Mouse (Mus musculus) ovary, adult 18-20 months (tissue): ENCODE measurements around the gene C2cd5.
A peak's percentile ranks its signal among the peaks of the same experiment; 100 is the strongest.
"Not testable (repeated sequence)": the region's sequence is repeated elsewhere in the genome, so short reads cannot be mapped to it uniquely, and the experiment has no call there.

Source experiments
- DNase-seq: peaks from one replicate; pipeline ENCODE4 v3.0.0; 2022; ENCODE audit warnings: low spot score, mixed read lengths

The C2cd5 gene

DNA sequence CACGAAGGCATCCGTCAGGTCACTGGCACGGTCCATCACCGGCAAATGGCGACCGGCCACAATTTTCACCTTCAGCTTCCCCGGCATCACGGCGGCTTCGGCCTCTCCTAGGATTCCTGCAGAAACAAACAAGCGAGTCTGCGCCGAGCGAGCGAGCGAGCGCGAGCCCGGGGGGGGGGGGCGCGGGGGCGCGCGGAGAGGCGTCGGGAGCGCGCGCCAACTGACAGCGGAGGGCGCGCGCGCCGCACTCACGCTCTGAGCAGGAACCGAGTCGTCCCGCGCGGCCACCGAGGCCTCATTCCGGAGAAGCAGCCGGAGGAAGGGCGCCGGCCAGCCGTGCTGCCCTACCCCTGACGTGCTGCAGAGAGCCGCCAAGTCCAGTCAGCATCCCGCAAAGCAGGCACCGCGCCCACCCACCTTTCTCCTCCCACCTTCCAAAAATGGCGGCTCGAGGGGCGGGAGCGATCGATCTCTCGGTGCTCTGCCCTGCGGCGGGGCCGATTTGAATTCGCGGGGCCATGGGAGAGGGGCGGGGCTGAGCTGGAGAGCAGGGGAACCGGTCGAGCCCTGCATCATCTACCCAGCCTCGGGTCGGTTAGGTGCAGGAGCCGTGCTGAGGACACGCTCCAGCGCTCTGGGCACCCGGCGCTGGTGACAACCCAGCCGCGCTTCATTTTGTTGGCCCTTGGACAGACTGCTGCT is at the start of gene C2cd5:
TSS of gene C2cd5 (minus strand) at position 461 of the 702 bp plus-strand sequence.
- DNase-seq: peak; percentile 92

DNA sequence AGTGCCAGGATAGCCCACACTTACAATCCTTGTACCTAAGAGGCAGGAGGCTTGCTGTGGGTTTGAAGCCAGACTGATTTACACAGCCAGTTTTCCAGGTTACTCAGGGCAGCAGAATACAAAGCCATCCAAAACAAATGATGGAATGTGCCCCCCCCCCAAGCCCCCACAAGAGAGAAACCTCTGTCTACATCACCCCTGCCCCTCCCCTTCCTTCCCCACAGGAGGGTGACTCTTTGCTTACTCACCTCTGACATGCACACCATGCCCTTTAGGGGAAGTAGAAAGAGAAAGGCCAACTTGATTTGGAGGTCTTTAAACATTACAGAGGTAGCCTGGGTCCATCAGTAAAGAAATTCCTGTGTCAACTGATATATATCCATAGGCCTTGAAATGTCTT is 48.9 kb upstream of the C2cd5 start:
- no peak for DNase-seq

DNA sequence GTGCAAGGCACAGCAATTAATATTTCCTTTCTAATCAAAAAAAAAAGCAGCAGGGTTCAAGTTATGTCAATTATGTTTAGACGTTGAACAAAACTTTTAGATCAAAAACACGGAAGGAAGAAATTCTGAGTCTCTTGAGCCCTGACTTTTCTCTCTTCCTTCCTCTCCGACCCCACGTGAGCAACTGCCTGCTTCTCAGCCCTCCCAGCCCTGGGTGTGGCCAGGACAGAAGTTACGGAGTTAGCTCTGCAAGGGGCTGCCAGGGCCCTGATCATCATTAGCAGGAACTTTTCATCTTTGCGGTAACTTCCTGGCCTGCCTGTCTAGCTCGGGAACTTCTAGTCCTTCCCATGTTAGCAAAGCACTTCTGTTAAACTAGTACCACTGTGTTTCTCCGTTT is 46.8 kb upstream of the C2cd5 start:
- no peak for DNase-seq

DNA sequence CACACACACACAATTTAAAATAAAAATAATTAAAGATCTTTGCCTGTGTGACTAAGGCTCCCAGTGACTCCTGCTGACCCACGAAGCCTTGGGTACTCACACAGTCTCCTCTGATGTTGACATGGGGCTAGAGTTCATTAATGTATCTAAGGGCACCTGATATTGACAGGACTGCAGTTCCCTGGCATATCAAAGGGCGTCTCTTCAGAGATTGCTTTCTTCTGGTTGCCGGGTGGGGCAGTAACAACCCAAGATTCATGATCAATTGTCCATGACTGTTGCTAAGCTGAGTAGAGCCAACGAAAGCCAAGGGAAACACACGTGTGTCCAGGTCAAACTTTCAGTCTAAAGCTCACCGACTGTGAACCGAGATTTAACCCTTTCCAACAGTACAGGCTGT is 45.1 kb upstream of the C2cd5 start:
- no peak for DNase-seq

- no peak for DNase-seq
These were observed 44.6 kb upstream of the C2cd5 start for GRCm38 (mm10) chr6:143144556-143144955.

- no peak for DNase-seq
These were observed 43.9 kb upstream of the C2cd5 start for GRCm38 (mm10) chr6:143143775-143144273.

DNA sequence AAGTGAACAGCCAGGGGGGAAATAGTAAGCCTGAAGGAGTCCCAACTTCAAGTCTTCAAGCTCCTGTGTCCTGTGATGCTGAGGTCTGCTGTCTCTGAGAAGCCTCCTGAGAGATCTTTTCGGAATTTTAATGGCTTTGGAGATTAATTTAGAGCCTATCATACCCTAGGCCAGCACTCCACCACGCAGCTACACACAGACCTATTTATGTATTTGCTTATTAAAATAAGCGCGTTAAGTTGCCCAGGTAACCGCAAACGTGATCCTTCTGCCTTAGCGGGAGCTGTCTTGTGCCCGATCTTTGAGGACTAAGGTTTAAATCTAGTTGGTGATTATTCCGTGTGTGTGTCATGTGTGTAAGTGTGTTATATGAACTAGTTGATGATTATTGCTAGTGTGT is 43.4 kb upstream of the C2cd5 start:
- no peak for DNase-seq

GRCm38 (mm10) chr6:143142861-143143260 is 42.9 kb upstream of the C2cd5 start:
- DNase-seq: no peak

GRCm38 (mm10) chr6:143141624-143142592 is 42.0 kb upstream of the C2cd5 start:
- DNase-seq: not testable (repeated sequence)

DNA sequence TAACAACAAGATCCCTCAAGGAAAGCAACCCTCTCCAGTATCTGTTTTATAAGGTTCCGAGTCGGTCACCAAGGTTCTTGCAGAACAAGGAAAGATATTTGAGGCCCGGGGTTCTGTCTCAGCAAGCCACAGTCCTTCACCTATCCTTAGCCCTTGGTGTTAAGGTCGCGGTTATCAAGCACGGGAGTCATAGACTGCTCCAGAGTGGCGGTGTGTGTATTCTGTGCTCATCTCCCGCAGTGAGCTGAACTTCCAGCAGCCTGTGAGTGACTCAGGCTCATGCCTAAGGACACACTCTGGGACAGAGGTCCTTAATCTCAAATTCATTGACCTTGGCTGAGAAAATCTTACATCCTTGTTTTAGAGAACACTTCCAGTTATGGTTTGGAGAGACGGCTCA is 40.9 kb upstream of the C2cd5 start:
- no peak for DNase-seq

GRCm38 (mm10) chr6:143139417-143139816 is 39.5 kb upstream of the C2cd5 start:
- DNase-seq: no peak

- no peak for DNase-seq
These were observed 37.4 kb upstream of the C2cd5 start for GRCm38 (mm10) chr6:143137341-143137740.

DNA sequence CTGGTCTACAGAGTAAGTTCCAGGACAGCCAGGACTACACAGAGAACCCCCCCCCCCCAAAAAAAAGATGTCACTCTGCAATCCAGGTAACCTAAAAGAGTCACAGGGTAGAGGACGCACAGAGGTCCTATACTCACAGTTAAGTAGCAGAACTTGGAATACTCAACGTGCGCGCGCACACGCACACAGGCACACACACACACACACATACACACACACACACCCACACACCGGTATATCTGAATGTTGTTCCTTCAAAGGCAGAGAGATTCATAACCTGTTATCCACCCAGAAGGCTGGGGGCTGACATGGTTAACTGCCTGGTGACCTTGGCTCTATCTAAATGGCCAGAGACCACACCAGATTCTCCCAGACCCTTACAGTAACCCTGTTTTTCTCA is 36.7 kb upstream of the C2cd5 start:
- DNase-seq: no peak

DNA sequence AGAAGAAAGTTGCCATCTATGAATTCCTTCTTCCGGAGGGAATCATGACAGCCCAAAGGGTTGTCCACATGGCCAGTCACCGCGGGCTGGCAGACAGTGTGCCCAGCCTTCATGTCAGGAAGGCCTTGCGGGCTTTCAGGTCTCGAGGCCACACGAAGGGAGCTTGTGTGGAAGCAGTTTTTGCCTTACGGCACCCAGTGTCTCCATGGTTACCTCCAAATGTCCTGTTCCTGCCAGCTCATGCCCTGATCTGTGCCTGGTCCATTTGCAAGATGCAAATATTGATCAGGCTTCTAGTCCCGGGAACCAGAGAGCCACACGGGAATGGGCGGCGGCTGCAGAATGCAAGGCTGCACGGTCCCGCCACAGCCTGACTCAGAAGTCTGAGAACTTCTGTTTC is 35.2 kb upstream of the C2cd5 start:
- DNase-seq: no peak

DNA sequence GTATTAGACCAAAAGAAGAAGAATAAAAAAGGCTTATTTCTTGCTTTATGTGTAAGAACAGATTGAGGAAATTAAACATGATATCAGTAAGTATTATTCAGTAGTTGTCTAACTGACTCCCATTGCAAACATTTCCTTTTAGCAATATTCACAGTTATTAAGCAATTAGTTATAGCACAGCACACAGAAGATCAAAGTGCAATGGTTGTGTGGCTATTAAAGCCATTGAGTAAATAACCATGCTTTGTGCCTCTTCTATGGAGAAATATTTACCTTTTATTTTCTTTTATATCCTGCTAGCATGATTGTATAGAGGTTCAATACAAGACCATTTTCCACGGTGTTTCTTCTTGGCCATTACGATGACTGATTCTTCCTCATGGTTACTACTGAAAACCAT is 33.2 kb upstream of the C2cd5 start:
- DNase-seq: no peak

GRCm38 (mm10) chr6:143131895-143132652 is 32.1 kb upstream of the C2cd5 start:
- DNase-seq: no peak

DNA sequence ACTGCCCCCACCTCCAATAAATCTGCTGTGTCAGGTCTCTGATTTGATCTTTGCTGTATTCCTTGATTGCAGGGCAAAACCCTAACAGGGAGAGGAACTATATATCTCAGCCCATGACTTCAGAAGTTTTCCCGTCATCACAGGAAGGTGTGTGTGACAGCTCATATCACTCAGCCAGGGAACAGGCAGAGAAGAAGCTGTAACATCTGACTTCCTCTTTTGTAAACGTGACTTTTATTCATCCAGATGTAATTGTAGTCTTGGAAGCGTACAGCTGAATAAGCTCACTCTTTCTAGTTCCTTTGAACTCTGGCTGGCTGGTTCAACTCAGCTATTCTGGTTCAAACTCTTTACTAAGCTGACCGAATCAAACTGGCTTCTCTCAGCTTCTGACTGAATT is 30.5 kb upstream of the C2cd5 start:
- DNase-seq: no peak

- no peak for DNase-seq
These were observed 30.0 kb upstream of the C2cd5 start for GRCm38 (mm10) chr6:143129952-143130351.

DNA sequence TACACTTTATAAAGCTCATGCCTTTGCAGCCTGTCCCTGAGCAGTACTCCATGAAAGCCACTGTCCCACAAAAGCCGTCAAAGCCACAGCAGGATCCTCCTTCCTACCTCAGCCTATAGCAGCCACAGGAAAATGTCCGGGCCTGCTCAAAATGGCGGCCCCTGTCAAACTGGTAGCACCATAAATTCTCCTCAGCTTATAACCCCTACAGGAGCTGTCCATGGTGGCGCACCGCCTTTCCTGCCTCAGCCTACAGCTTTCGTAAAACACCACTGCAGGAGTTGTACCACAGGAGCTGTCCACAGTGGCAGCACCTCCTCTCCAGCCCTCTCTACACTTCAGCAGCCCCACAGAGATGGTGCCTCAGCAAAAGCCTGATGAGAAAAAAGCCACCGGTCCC is 29.5 kb upstream of the C2cd5 start:
- no peak for DNase-seq

DNA sequence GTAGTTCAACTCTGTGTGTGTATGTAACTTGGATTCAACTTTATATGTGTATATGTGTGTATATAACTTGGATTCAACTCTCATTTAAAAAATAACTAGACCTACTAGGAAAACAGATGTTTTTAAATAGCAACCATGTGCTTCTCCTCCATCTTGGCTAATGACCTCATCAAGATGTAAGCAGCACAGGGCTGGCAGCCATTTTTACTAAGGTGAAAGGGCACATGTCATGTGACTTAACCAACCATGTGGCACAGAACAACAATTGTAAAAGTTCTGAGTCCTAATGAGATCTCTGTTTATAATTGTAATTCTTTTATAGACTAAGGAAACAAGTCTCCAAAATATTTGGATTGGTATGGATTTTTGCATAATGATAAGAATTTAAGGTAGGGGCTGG is 25.8 kb upstream of the C2cd5 start:
- DNase-seq: no peak

DNA sequence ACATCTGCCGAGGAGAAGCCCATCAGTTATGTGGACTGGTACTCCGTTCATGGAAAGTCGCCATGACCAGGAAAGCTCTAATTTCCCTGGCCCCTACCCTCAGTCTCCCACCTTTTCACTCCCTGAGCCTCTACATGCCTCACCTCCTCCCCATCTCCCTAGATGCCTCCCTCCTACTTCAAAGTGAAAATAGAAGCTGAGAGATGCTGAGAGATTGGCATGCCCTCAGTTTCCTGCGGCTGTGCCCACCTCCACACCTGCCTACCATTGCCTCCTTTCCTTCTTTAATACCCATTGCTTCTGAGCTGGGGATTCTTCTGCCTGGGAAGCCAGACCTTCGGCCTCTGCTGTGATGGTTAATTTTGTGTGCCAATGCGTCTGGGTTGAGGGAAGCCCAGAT is 19.4 kb upstream of the C2cd5 start:
- no peak for DNase-seq

DNA sequence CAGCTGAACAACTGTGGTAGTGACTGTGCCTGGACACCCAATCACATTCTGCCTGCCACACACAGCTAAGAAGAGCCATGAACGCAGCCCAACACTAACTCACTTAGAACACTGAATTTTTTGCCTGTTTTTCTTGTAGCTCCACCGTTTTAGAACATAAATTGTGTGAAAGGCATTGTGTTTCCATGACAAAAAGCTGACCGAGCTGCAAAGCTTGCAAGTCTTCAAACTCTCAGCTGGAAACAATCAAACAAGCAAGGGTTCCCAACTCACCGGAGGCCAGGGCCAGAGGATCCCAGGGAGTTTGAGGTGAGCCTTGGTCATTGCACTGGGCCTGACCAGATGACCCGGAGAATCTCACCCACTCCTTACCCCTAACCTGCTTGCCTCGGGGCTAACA is 16.8 kb upstream of the C2cd5 start:
- no peak for DNase-seq
